Mouse (Mus musculus): ENCODE results near the gene Slc36a1.

The Slc36a1 gene

GRCm38 (mm10) chr11:55209032-55209431 is 4.9 kb downstream of the Slc36a1 start:
- no peak for DNase-seq (ENCODE audit: low read depth, low spot score)

GRCm38 (mm10) chr11:55209626-55210353 is 5.6 kb downstream of the Slc36a1 start:
- DNase-seq (ENCODE audit: low read depth, low spot score) = no peak

- DNase-seq (ENCODE audit: low read depth, low spot score) = no peak
These were observed 9.4 kb downstream of the Slc36a1 start for GRCm38 (mm10) chr11:55213518-55213917.

GRCm38 (mm10) chr11:55214161-55214560 is 10.0 kb downstream of the Slc36a1 start:
- DNase-seq (ENCODE audit: low read depth, low spot score) = no peak

- DNase-seq (ENCODE audit: low read depth, low spot score) = no peak
These were observed 10.8 kb downstream of the Slc36a1 start for GRCm38 (mm10) chr11:55214978-55215377.

- no peak for DNase-seq (ENCODE audit: low read depth, low spot score)
These were observed 11.9 kb downstream of the Slc36a1 start for GRCm38 (mm10) chr11:55216061-55216460.

GRCm38 (mm10) chr11:55216830-55217229 is 12.7 kb downstream of the Slc36a1 start:
- no peak for DNase-seq (ENCODE audit: low read depth, low spot score)

GRCm38 (mm10) chr11:55217418-55217817 is 13.3 kb downstream of the Slc36a1 start:
- no peak for DNase-seq (ENCODE audit: low read depth, low spot score)

GRCm38 (mm10) chr11:55217880-55218279 is 13.7 kb downstream of the Slc36a1 start:
- DNase-seq (ENCODE audit: low read depth, low spot score) = no peak

GRCm38 (mm10) chr11:55218473-55218872 is 14.3 kb downstream of the Slc36a1 start:
- DNase-seq (ENCODE audit: low read depth, low spot score) = no peak

- DNase-seq (ENCODE audit: low read depth, low spot score) = no peak
These were observed 17.2 kb downstream of the Slc36a1 start for GRCm38 (mm10) chr11:55221306-55221705.

GRCm38 (mm10) chr11:55231034-55231433 is 26.9 kb downstream of the Slc36a1 start:
- DNase-seq (ENCODE audit: low read depth, low spot score) = no peak

GRCm38 (mm10) chr11:55234288-55234687 is 30.1 kb downstream of the Slc36a1 start:
- DNase-seq (ENCODE audit: low read depth, low spot score) = no peak

- no peak for DNase-seq (ENCODE audit: low read depth, low spot score)
These were observed 30.6 kb downstream of the Slc36a1 start for GRCm38 (mm10) chr11:55234791-55235190.

- no peak for DNase-seq (ENCODE audit: low read depth, low spot score)
These were observed 32.7 kb downstream of the Slc36a1 start for GRCm38 (mm10) chr11:55236815-55237214.

- no peak for DNase-seq (ENCODE audit: low read depth, low spot score)
These were observed 35.3 kb downstream of the Slc36a1 start for GRCm38 (mm10) chr11:55239496-55239895.

GRCm38 (mm10) chr11:55240556-55240955 is 36.4 kb downstream of the Slc36a1 start:
- DNase-seq (ENCODE audit: low read depth, low spot score) = peak; percentile 90

- DNase-seq (ENCODE audit: low read depth, low spot score) = peak; percentile 7
These were observed 46.4 kb downstream of the Slc36a1 start for GRCm38 (mm10) chr11:55250527-55250926.

- no peak for DNase-seq (ENCODE audit: low read depth, low spot score)
These were observed 49.2 kb downstream of the Slc36a1 start for GRCm38 (mm10) chr11:55253391-55253790.

- no peak for DNase-seq (ENCODE audit: low read depth, low spot score)
These were observed 57.0 kb downstream of the Slc36a1 start for GRCm38 (mm10) chr11:55261105-55261504.

GRCm38 (mm10) chr11:55262000-55262399 is 57.9 kb downstream of the Slc36a1 start:
- no peak for DNase-seq (ENCODE audit: low read depth, low spot score)

GRCm38 (mm10) chr11:55264318-55264717 is 60.2 kb downstream of the Slc36a1 start:
- DNase-seq (ENCODE audit: low read depth, low spot score) = no peak

GRCm38 (mm10) chr11:55265647-55266046 is 61.5 kb downstream of the Slc36a1 start:
- DNase-seq (ENCODE audit: low read depth, low spot score) = no peak

GRCm38 (mm10) chr11:55268580-55268979 is 64.4 kb downstream of the Slc36a1 start:
- DNase-seq (ENCODE audit: low read depth, low spot score) = no peak
